Mouse (Mus musculus) cortical plate, adult 2 months (tissue): ENCODE data around the gene Slco3a1.

Experiments
- CTCF ChIP-seq: fragments of 200-500 bp; IDR thresholded peaks from 2 replicates; pipeline ENCODE4 v1.5.1; 2011; ENCODE audit warnings: mild to moderate bottlenecking, control low read depth, low read length; ENCODE audit not compliant: insufficient read depth; ENCODE audit errors: extremely low read depth
- POLR2A ChIP-seq: fragments of 200-500 bp; IDR thresholded peaks from 2 replicates; pipeline ENCODE4 v1.6.1; 2011; ENCODE audit warnings: mild to moderate bottlenecking, low read length, control low read depth; ENCODE audit not compliant: insufficient read depth; ENCODE audit errors: extremely low read depth

- TF ChIP-seq CTCF (no peak), POLR2A (no peak)
Measured at GRCm38 (mm10) chr7:74329004-74329403, 225.6 kb downstream of the Slco3a1 start.
